Mouse (Mus musculus) mesoderm, embryonic 11.5 days (tissue): ENCODE measurements around the gene S100a7a.

Experiments
- DNase-seq: peaks from one replicate; pipeline ENCODE4 v3.0.0-alpha.2; 2012; ENCODE audit warnings: low read depth, low spot score

Gene S100a7a

GRCm38 (mm10) chr3:90653717-90654116 is at the start of gene S100a7a:
S100a7a (plus strand) TSS chr3:90654017.
- no peak for DNase-seq

- DNase-seq: no peak
Measured at GRCm38 (mm10) chr3:90604416-90604815, 49.4 kb upstream of the S100a7a start.

GRCm38 (mm10) chr3:90605049-90605448 is 48.8 kb upstream of the S100a7a start:
- DNase-seq: no peak

DNA sequence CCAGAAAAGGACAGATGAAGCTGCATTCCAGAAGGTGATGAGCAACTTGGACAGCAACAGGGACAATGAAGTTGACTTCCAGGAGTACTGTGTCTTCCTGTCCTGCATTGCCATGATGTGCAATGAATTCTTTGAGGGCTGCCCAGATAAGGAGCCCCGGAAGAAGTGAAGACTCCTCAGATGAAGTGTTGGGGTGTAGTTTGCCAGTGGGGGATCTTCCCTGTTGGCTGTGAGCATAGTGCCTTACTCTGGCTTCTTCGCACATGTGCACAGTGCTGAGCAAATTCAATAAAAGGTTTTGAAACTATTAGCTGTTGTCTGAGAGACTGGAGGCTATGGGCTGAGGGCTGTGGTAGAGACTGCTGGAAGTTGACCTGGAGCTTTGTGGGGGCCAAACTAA is 48.1 kb upstream of the S100a7a start:
- no peak for DNase-seq

DNA sequence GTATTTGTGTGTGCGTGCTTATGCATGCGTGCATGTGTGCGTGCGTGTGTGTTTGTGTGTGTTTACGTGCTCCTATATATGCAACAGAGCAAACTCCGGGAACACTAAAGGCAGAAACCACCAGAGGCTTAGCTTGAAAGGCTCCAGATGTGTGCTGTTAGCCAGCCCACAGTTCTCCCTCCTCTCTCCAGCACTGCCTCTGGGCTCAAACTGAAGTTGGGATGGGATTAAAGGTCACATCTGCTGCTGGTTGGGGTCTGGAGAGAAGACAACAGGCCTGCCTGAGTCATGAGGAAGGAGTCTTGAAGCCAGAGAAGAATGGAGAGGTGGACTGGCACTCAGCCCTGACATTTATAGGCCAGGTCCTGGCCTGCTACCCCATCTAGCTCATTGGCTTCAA is 47.6 kb upstream of the S100a7a start:
- peak; percentile 35 for DNase-seq

- DNase-seq: no peak
Measured at GRCm38 (mm10) chr3:90607361-90607760, 46.5 kb upstream of the S100a7a start.

DNA sequence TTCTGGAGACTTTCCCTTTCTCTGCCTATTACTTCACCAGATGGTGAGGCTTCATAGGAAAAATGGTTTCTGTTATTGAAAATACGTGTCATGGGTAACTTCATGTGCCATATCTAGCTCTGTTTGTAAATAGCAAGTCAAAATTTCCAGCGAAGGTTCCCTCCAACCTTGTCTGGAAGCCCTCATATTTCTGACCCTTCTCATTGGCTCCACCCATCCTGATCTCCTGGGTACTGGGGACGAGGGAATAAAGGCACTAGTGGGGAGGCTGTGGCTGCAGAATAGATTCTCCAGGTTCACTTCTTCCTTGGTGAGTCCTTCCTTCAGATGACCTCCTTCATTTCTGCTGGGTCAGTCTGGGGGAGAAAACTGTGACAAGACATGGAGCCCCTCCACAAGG is 45.6 kb upstream of the S100a7a start, which contains the start of gene S100a5:
Gene S100a5, plus strand, starts transcription at position 301 of the 400 bp plus-strand sequence.
- DNase-seq: no peak

DNA sequence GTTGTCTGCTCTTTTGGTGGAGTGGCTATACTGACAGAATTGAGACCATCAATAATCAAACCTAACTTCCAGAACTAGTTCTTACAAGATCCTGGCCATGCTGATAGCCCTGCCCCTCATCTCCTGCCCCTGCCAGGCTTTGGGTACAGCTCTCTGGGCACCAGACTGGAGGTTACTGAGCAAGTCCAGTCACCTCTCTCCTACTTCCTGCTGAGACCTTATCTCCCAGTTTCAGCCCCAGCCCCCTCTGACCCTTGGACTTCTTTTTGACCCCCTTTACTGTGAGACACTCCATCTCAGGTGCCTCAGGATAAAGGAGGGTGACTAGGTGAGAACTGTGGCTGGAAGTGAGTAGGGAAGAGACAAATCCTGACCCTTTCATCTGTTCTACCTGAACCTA is 44.7 kb upstream of the S100a7a start:
- DNase-seq: no peak

DNA sequence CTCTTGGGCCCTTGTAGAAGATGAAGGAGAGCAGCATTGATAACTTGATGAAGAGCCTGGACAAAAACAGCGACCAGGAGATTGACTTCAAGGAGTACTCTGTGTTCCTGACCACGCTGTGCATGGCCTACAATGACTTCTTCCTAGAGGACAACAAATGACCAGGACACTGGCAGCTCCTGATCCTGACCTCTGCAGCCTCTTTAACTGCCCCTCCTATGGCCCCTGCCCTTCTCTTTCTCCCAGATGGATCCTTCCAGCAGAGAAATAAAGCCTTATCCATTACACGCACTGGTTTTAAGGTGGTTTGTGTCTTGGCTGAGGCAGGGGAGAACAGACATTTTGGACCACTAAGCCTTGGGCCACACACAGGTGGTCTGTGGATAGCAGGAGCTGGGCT is 42.3 kb upstream of the S100a7a start:
- no peak for DNase-seq

DNA sequence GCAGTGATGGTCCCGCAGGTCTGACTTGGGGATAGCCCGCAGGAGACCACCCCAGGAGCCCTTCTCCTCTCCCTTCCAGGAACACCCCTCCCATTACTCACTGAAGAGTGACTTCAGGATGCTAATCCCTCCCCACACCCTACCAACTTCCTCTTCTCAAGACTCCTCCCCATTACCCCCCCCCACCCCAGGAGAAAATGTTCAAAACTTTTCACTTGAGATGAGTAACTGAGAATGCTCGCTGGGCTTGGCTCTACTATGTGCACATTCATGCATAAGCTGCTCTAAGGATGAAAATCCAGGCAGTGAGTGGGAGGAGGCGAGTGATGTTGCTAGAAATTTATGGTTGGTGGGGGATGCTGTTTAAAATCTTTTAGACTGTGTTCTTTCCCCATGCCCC is 41.8 kb upstream of the S100a7a start:
- no peak for DNase-seq

DNA sequence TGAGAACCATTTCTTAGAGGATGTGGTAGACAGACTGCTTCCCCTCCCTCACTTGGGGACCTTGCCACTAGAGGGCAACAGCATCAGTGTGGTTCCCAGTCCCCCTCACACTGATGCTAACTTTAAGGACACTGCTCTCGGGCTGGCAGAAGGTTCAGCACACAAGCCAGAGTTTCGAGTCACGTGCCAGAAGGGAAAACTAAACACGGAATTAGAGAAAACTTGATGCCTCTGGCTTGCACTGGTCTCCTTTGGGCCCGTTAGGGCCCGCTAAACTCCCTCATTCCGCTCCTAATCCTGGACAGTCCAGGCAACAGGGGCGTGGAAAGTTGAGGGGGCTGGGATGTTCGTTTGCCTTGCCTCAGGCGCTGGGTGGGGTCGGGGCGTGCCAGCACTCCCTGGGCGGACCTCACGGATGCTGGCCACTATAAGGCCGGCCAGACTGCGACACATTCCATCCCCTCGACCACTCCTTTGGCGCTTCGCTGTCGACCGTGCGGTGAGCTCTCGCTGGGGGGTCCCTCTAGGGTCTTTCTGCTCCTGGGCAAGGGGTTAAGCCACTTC is 41.0 kb upstream of the S100a7a start, which contains the start of gene S100a6:
Gene S100a6, plus strand, starts transcription at position 155 of the 564 bp plus-strand sequence.
- DNase-seq: peak; percentile 75

DNA sequence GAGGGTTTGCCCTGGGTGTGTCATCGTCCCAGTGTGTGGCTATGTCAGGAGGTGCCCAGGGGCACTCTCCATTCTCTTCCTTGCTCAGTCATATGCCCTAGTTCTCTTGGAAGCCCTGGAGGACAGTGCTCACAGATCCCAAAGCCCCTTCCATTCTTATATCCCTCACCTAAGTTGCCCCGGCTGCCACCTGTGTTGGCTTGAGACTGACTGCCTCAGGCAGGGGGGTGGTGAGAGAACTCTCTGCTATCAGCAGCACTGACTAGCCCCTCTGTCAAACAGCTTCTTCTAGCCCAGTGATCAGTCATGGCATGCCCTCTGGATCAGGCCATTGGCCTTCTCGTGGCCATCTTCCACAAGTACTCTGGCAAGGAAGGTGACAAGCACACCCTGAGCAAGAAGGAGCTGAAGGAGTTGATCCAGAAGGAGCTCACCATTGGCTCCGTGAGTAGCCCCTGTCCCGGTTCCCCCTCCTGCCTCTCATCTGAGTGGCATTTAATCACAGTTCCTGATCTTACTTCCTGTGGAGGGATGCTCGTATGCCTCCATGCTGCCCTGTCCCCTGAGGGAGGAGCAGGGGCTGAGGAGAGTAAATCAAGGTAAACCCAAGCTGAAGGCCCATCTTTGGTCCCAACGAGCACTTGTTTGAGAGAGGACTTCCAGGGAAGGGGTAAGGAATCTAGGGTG is 40.2 kb upstream of the S100a7a start:
- DNase-seq: no peak

DNA sequence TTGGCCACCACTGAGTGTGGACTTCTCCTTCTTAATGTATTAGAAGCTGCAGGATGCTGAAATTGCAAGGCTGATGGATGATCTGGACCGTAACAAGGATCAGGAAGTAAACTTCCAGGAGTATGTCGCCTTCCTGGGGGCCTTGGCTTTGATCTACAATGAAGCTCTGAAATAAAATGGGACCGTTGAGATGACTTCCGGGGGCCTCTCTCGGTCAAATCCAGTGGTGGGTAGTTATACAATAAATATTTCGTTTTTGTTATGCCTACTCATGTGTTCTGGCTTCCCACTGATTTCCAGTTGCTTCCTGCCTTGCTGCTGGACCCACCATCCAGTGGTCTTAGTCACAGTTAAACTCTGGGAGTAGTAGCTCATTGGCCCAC is 39.7 kb upstream of the S100a7a start:
- DNase-seq: no peak

- no peak for DNase-seq
Measured at GRCm38 (mm10) chr3:90614611-90615251, 39.1 kb upstream of the S100a7a start.

GRCm38 (mm10) chr3:90615415-90615814 is 38.4 kb upstream of the S100a7a start:
- peak; percentile 68 for DNase-seq

- DNase-seq: no peak
Measured at GRCm38 (mm10) chr3:90615911-90616310, 37.9 kb upstream of the S100a7a start.

- DNase-seq: no peak
Measured at GRCm38 (mm10) chr3:90617586-90617985, 36.2 kb upstream of the S100a7a start.

DNA sequence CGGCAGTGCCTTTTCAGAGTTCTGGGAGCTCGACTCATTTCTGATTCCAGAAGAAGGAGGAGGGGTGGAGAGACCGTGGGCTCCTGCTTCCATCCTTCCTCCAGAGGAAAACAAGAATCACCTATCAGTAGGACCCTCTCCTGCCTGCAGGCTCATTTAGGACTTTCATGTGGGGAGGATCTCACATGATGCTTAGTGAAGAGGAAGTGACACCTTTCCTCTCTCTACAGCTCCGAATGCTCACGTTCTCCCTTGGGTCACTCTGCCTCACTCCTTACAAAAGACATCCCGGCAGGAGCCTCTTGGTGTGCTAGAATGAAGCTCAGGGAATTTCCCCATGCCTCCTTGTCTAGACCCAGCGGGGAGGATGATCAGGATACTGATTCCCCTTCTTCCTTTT is 32.3 kb upstream of the S100a7a start:
- DNase-seq: no peak

DNA sequence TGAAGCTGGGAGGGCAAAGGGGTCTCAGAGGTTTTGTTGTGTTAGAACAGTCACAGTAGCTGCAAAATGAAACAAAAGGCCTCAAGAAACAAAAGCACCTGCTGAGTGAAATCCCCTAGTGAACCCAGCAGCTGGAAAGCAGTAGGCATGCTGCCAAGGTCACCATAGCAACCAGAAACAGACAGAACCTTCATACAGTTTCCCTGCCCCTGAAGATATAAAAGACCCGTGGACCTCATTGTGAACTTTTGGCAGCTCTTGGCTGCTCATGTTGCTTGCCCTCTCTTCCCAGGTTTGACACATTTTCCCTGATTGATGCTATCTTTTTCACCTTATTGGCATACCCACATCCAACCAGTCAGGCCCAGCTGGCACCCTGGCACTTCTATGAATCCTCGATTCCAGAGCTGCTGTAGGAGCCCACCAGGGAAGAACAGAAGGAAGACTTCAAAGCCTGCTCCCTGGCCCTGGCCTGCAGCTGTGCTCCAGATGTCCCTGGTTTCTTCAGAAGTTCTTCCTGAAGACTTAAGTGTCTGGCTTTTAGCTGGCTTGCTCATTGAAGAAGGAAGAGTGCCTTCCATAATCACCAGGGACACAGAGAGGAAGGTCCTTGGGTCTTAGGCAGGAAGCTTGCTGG is 30.3 kb upstream of the S100a7a start:
- peak; percentile 69 for DNase-seq

DNA sequence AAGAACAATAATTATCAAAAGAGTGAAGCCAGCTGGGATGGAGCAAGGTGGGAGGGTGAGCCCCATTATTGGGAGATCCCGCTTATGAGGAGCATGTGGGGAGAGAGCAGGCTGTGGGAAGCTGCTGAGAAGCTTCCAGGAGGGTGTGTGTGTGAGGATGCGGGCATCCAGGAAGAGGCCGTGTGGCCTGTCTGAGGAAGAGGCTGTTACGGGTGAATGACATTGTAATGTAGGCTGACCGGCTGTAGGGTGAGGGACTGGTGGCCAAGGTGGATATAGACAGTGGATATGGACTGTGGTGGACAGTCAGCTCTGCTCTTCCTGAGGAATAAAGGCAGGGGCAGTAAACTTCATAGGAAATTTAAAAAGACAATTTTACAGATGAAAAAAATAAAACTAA is 28.3 kb upstream of the S100a7a start:
- DNase-seq: no peak

DNA sequence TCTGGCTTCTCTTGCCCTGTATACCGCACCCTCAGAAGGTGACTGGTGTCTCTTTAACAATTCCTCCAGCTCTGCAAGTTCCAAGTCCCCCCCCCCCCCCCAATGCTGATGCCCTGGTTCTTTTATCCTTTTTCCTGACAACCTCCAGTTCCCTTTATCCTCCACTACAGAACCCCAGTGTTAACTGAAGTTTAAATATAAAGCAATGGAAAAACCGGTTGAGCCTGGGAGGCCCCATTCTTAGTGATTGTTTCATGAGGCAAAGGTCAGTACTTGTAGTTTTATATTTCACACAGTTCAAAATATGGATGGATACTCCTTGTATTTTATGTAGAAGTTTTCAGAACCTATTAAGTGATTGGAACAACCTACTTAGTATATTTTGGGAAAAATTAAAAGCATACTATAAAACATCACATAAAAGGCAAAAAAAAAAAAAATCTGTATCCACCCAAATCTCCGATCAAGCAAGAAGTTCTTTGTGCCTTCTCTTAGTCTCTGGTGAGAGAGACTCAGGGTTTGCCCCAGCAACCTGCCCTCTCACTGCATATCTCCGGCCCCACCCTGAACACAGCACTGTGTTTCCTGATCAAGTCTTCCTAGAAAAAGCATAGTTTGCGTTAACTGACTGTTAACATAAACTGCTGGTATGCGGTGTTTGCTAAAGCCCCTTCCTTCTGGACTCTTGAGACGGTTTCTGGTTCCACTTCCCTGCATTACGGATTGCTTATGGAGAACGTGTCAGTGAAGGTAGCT is 27.4 kb upstream of the S100a7a start:
- no peak for DNase-seq

DNA sequence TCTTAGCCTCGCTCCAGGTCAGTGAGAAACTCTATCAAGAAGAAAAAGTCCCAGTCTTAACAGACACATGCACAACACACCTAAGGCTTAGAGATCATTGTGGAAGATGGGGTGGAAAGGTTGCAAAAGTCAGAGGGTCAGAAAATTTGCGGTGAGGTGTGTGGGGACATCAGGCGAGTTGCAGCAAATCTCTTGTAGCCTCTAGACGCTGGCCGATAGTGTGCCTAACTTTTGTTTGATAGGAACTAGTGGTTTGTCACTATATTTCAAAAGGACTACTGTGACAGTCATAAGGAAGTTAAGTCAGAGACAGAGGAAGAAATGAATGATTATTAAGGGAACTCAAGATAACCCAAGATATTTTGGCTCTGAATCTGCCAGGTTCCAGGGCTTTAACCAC is 26.5 kb upstream of the S100a7a start:
- DNase-seq: no peak
